Mouse (Mus musculus): Measurements from ENCODE around the gene Slc9c1. TPM values are rescaled to one million over a fixed set of nuclear protein-coding genes. Genes with fewer than 3 reads are reported as not detected.

The Slc9c1 gene
- total RNA-seq, 2 experiments from 2014 or later = not detected

Other genes with a start within 250 kb of the Slc9c1 start
- gene Cd200, start 126.3 kb upstream of the Slc9c1 start, total RNA-seq (2015; ENCODE audit: low replicate concordance) = 0.42 and 1.4 TPM in 2 replicates
- gene Cd200, start 126.3 kb upstream of the Slc9c1 start, total RNA-seq (2017; ENCODE audit: low replicate concordance) = 1.9 TPM in 1 of 2 replicates, not detected in the other
- not detected in 2 replicates for gene Gm609, start 42.3 kb upstream of the Slc9c1 start, total RNA-seq (2015; ENCODE audit: low replicate concordance)
- gene Gm609, start 42.3 kb upstream of the Slc9c1 start, total RNA-seq (2017; ENCODE audit: low replicate concordance) = not detected in 2 replicates
- gene Gm17783, start 3.3 kb upstream of the Slc9c1 start, total RNA-seq (2015; ENCODE audit: low replicate concordance) = 1.7 TPM in 1 of 2 replicates, not detected in the other
- not detected in 2 replicates for gene Gm17783, start 3.3 kb upstream of the Slc9c1 start, total RNA-seq (2017; ENCODE audit: low replicate concordance)
- not detected in 2 replicates for gene Gcsam, start 75.1 kb downstream of the Slc9c1 start, total RNA-seq (2015; ENCODE audit: low replicate concordance)
- not detected in 2 replicates for gene Gcsam, start 75.1 kb downstream of the Slc9c1 start, total RNA-seq (2017; ENCODE audit: low replicate concordance)
- not detected in 2 replicates for gene BC016579, start 118.8 kb downstream of the Slc9c1 start, total RNA-seq (2015; ENCODE audit: low replicate concordance)
- gene BC016579, start 118.8 kb downstream of the Slc9c1 start, total RNA-seq (2017; ENCODE audit: low replicate concordance) = not detected in 2 replicates
- gene Tmprss7, start 158.3 kb downstream of the Slc9c1 start, total RNA-seq (2015; ENCODE audit: low replicate concordance) = not detected in 2 replicates
- not detected in 2 replicates for gene Tmprss7, start 158.3 kb downstream of the Slc9c1 start, total RNA-seq (2017; ENCODE audit: low replicate concordance)
- gene Tagln3, start 189.3 kb downstream of the Slc9c1 start, total RNA-seq (2015; ENCODE audit: low replicate concordance) = 1.4 and 2.5 TPM in 2 replicates
- 0.30 TPM in 1 of 2 replicates, not detected in the other for gene Tagln3, start 189.3 kb downstream of the Slc9c1 start, total RNA-seq (2017; ENCODE audit: low replicate concordance)
- gene Abhd10, start 207.6 kb downstream of the Slc9c1 start, total RNA-seq (2015; ENCODE audit: low replicate concordance) = 9.0 and 21.4 TPM in 2 replicates
- 18.5 and 20.4 TPM in 2 replicates for gene Abhd10, start 207.6 kb downstream of the Slc9c1 start, total RNA-seq (2017; ENCODE audit: low replicate concordance)

Measured in erythroid progenitor cell, adult 5-6 weeks (primary cell).